ENCODE assay signal across 25 mouse cellular contexts in the genomic region with DNA sequence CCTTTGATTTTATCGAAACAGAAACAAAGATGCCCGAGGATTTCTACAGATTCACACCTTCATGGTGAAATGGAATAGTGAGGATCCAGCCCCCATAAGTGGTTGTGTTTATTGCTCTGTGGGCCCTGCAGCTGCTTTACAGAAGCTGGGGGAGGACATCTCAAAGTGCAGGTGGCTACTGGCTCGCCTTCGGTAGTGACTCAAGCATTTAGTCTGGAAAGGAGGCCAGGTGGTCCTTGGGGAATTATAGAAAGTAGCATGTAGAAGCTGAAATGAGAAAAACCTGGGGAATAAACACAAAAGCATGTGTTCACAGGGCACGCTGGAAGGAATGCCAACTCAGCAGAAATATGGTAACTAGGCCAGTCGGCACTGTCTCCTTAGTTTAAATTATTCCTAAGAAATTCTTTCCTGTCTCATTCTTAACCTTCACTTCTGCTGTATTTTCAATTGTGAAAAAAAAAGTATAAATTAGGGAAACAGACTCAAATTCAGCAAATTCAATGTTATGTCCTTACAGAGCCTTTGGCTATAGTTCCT.
A peak's percentile ranks its signal among the peaks of the same experiment; 100 is the strongest.
DNase-seq lines count a peak whose midpoint lies in the region; ATAC-seq and TF ChIP-seq lines count a peak whose summit lies in the region.
"Had no signal": no experiment of that assay in that cellular context is flagged by ENCODE, and none has a peak within 500 bp of the region (broad histone marks: within the 10 kb centered on the region; RNA-seq: fewer than 3 reads in every experiment).

No protein-coding gene starts in this region.

- DNase-seq in embryonic facial prominence, embryonic 11.5 days (ENCODE audit: low spot score): peak; percentile 41
- no peak for DNase-seq in embryonic facial prominence, embryonic 10.5 days (ENCODE audit: low spot score)
- peak; percentile 22 for DNase-seq in limb, embryonic 11.5 days (ENCODE audit: low spot score)
- DNase-seq in limb, embryonic 10.5 days (ENCODE audit: low spot score): no peak
- no peak for DNase-seq in CH12.LX (ENCODE audit: extremely low read depth)
- DNase-seq in forelimb bud, embryonic 11.5 days (ENCODE audit: low read depth, low spot score): peak; percentile 56
- no peak for DNase-seq in forebrain, embryonic 11.5 days (ENCODE audit: low spot score)
- DNase-seq: adrenal gland, postnatal 25 days; cerebellum, adult 11 months; cerebellum, adult 9-11 months; kidney, adult 9 months; kidney, postnatal 14 days; liver, embryonic 13.5 days; lung, adult 2 months; lung, postnatal 14 days had no signal

- H3K4me1 ChIP-seq in embryonic facial prominence, embryonic 11.5 days (ENCODE audit: control insufficient read depth, insufficient read depth, low read length): no peaks in the 10 kb centered on the region
- no peaks in the 10 kb centered on the region for H3K4me1 ChIP-seq in embryonic facial prominence, embryonic 10.5 days
- H3K4me1 ChIP-seq in limb, embryonic 11.5 days (ENCODE audit: control insufficient read depth, insufficient read depth, low read length): no peaks in the 10 kb centered on the region
- no peaks in the 10 kb centered on the region for H3K4me1 ChIP-seq in limb, embryonic 10.5 days
- H3K4me1 ChIP-seq in CH12.LX (ENCODE audit: control insufficient read depth in 1 of 2, insufficient read depth in 2 of 2): no peaks in the 10 kb centered on the region
- H3K4me1 ChIP-seq in forebrain, embryonic 11.5 days (replicated peaks; ENCODE audit: control insufficient read depth, insufficient read depth, low read length): no peaks in the 10 kb centered on the region
- no peaks in the 10 kb centered on the region for H3K4me1 ChIP-seq in forebrain, embryonic 15.5 days
- H3K4me1 ChIP-seq: embryonic facial prominence, embryonic 13.5 days; heart, embryonic 10.5 days; liver, embryonic 13.5 days; midbrain, embryonic 12.5 days; neural tube, embryonic 12.5 days had no signal

- TF ChIP-seq POLR2A in CH12.LX (IDR thresholded peaks at IDR 0.05; ENCODE audit: low read depth, low read length): no peak

- in situ Hi-C loops in CH12.LX (cut with MboI; ENCODE audit: low pct_ligation_motif_present, low pct_unique_long_range_greater_than_20kb, low sequenced_read_pairs): no loop called here

- TF ChIP-seq EP300 in CH12.LX (IDR thresholded peaks at IDR 0.05; ENCODE audit: low read length): no peak

- H3K4me3 ChIP-seq in embryonic facial prominence, embryonic 11.5 days (ENCODE audit: low read depth, low read length): no peak overlapping the region
- H3K4me3 ChIP-seq in embryonic facial prominence, embryonic 10.5 days: no peak overlapping the region
- H3K4me3 ChIP-seq in limb, embryonic 11.5 days (ENCODE audit: low read depth, low read length): no peak overlapping the region
- no peak overlapping the region for H3K4me3 ChIP-seq in limb, embryonic 10.5 days
- H3K4me3 ChIP-seq in CH12.LX (replicated peaks in 1 of 3; ENCODE audit: low read depth in 2 of 3, low read length in 2 of 3, poor library complexity in 1 of 3): no peak overlapping the region
- no peak overlapping the region for H3K4me3 ChIP-seq in forebrain, embryonic 11.5 days (ENCODE audit: low read depth, low read length)
- no peak overlapping the region for H3K4me3 ChIP-seq in forebrain, embryonic 15.5 days
- H3K4me3 ChIP-seq: embryonic facial prominence, embryonic 13.5 days; heart, embryonic 10.5 days; limb, embryonic 12.5 days; liver, embryonic 13.5 days; midbrain, embryonic 12.5 days; neural tube, embryonic 12.5 days had no signal

- no peak for ATAC-seq in embryonic facial prominence, embryonic 11.5 days (replicated peaks; ENCODE audit: insufficient number of reproducible peaks, low FRiP score, low TSS enrichment, low read depth)
- no peak for ATAC-seq in limb, embryonic 11.5 days (ENCODE audit: insufficient number of reproducible peaks, low FRiP score, low TSS enrichment, low read depth)
- no peak for ATAC-seq in forebrain, embryonic 11.5 days (replicated peaks; ENCODE audit: low FRiP score)
- ATAC-seq in forebrain, embryonic 15.5 days (replicated peaks): no peak
- ATAC-seq: forebrain, embryonic 14.5 days; hindbrain, embryonic 16.5 days; intestine, embryonic 16.5 days had no signal

- no peak for TF ChIP-seq RAD21 in CH12.LX (IDR thresholded peaks at IDR 0.05; ENCODE audit: low read depth, low read length)

- no peak overlapping the region for H3K9ac ChIP-seq in embryonic facial prominence, embryonic 11.5 days (replicated peaks; ENCODE audit: low read length)
- no peak overlapping the region for H3K9ac ChIP-seq in limb, embryonic 11.5 days (ENCODE audit: low read length)
- H3K9ac ChIP-seq in CH12.LX (ENCODE audit: insufficient read depth, low read depth): no peak overlapping the region
- H3K9ac ChIP-seq in forebrain, embryonic 11.5 days (ENCODE audit: low read length): no peak overlapping the region
- H3K9ac ChIP-seq in forebrain, embryonic 15.5 days (replicated peaks): no peak overlapping the region
- H3K9ac ChIP-seq: embryonic facial prominence, embryonic 13.5 days; limb, embryonic 12.5 days; liver, embryonic 13.5 days; midbrain, embryonic 12.5 days; neural tube, embryonic 12.5 days had no signal

- H3K27ac ChIP-seq in embryonic facial prominence, embryonic 11.5 days (replicated peaks; ENCODE audit: low read depth, low read length): no peak overlapping the region
- H3K27ac ChIP-seq in embryonic facial prominence, embryonic 10.5 days (replicated peaks): no peak overlapping the region
- no peak overlapping the region for H3K27ac ChIP-seq in limb, embryonic 11.5 days (replicated peaks; ENCODE audit: low read depth, low read length)
- no peak overlapping the region for H3K27ac ChIP-seq in limb, embryonic 10.5 days
- no peak overlapping the region for H3K27ac ChIP-seq in CH12.LX (ENCODE audit: insufficient read depth, low read depth)
- H3K27ac ChIP-seq in forebrain, embryonic 11.5 days (ENCODE audit: low read depth, low read length): no peak overlapping the region
- no peak overlapping the region for H3K27ac ChIP-seq in forebrain, embryonic 15.5 days (replicated peaks)
- H3K27ac ChIP-seq: embryonic facial prominence, embryonic 13.5 days; heart, embryonic 10.5 days; limb, embryonic 12.5 days; liver, embryonic 13.5 days; midbrain, embryonic 12.5 days; neural tube, embryonic 12.5 days; stomach, postnatal 0 days had no signal

- H3K4me2 ChIP-seq in embryonic facial prominence, embryonic 11.5 days (ENCODE audit: low read depth, low read length): no peak overlapping the region
- no peak overlapping the region for H3K4me2 ChIP-seq in limb, embryonic 11.5 days (ENCODE audit: low read depth, severe bottlenecking)
- no peak overlapping the region for H3K4me2 ChIP-seq in CH12.LX (ENCODE audit: insufficient read depth, low read depth, poor library complexity, severe bottlenecking)
- no peak overlapping the region for H3K4me2 ChIP-seq in forebrain, embryonic 11.5 days (ENCODE audit: low read depth, low read length, severe bottlenecking)
- H3K4me2 ChIP-seq in forebrain, embryonic 15.5 days (replicated peaks): no peak overlapping the region
- H3K4me2 ChIP-seq: embryonic facial prominence, embryonic 13.5 days; limb, embryonic 12.5 days; liver, embryonic 13.5 days; midbrain, embryonic 12.5 days; neural tube, embryonic 12.5 days had no signal

- no peaks in the 10 kb centered on the region for H3K36me3 ChIP-seq in embryonic facial prominence, embryonic 11.5 days (replicated peaks; ENCODE audit: control insufficient read depth, insufficient read depth, low read depth, low read length)
- no peaks in the 10 kb centered on the region for H3K36me3 ChIP-seq in embryonic facial prominence, embryonic 10.5 days (replicated peaks)
- H3K36me3 ChIP-seq in limb, embryonic 11.5 days (ENCODE audit: control insufficient read depth, insufficient read depth, low read length): no peaks in the 10 kb centered on the region
- H3K36me3 ChIP-seq in limb, embryonic 10.5 days: no peaks in the 10 kb centered on the region
- H3K36me3 ChIP-seq in CH12.LX (replicated peaks in 1 of 2; ENCODE audit: control insufficient read depth in 1 of 2, insufficient read depth in 1 of 2, low read length in 1 of 2): no peaks in the 10 kb centered on the region
- H3K36me3 ChIP-seq in forebrain, embryonic 11.5 days (ENCODE audit: control insufficient read depth, insufficient read depth, low read length): no peaks in the 10 kb centered on the region
- H3K36me3 ChIP-seq in forebrain, embryonic 15.5 days: no peaks in the 10 kb centered on the region
- H3K36me3 ChIP-seq: embryonic facial prominence, embryonic 13.5 days; heart, embryonic 10.5 days; limb, embryonic 12.5 days; liver, embryonic 13.5 days; midbrain, embryonic 12.5 days; neural tube, embryonic 12.5 days had no signal

- no peaks in the 10 kb centered on the region for H3K27me3 ChIP-seq in embryonic facial prominence, embryonic 11.5 days (ENCODE audit: control insufficient read depth, insufficient read depth, low read length)
- H3K27me3 ChIP-seq in embryonic facial prominence, embryonic 10.5 days (replicated peaks; ENCODE audit: low read depth, poor library complexity, severe bottlenecking): no peaks in the 10 kb centered on the region
- no peaks in the 10 kb centered on the region for H3K27me3 ChIP-seq in limb, embryonic 11.5 days (ENCODE audit: control insufficient read depth, insufficient read depth, low read length)
- no peaks in the 10 kb centered on the region for H3K27me3 ChIP-seq in limb, embryonic 10.5 days (ENCODE audit: low read depth, poor library complexity, severe bottlenecking)
- H3K27me3 ChIP-seq in CH12.LX (replicated peaks): no peaks in the 10 kb centered on the region
- no peaks in the 10 kb centered on the region for H3K27me3 ChIP-seq in forebrain, embryonic 11.5 days (ENCODE audit: control insufficient read depth, insufficient read depth, low read length)
- H3K27me3 ChIP-seq in forebrain, embryonic 15.5 days: no peaks in the 10 kb centered on the region
- H3K27me3 ChIP-seq: embryonic facial prominence, embryonic 13.5 days; limb, embryonic 12.5 days; liver, embryonic 13.5 days; midbrain, embryonic 12.5 days; neural tube, embryonic 12.5 days had no signal

- 56% methylated on average over 6 of the region's 6 CpGs for WGBS in embryonic facial prominence, embryonic 11.5 days
- WGBS in embryonic facial prominence, embryonic 10.5 days: 72% methylated on average over 6 of the region's 6 CpGs
- WGBS in limb, embryonic 11.5 days: 59% methylated on average over 6 of the region's 6 CpGs
- WGBS in limb, embryonic 10.5 days: 84% methylated on average over 6 of the region's 6 CpGs
- 90% methylated on average over 6 of the region's 6 CpGs for WGBS in forebrain, embryonic 11.5 days
- 78% methylated on average over 6 of the region's 6 CpGs for WGBS in forebrain, embryonic 15.5 days

- dilution Hi-C loops in CH12.LX (cut with MboI; ENCODE audit: extremely low pct_ligation_motif_present, extremely low pct_unique_long_range_greater_than_20kb, low sequenced_read_pairs): no loop called here

- no peaks in the 10 kb centered on the region for H3K79me2 ChIP-seq in CH12.LX (replicated peaks; ENCODE audit: control insufficient read depth, extremely low read depth, insufficient read depth, poor library complexity, severe bottlenecking)

- TF ChIP-seq CTCF in CH12.LX (conservative IDR thresholded peaks at IDR 0.05 in 1 of 2, IDR thresholded peaks at IDR 0.05 in 1 of 2; ENCODE audit: low read depth in 2 of 2, low read length in 2 of 2): no peak

- H3K9me3 ChIP-seq in embryonic facial prominence, embryonic 11.5 days (replicated peaks; ENCODE audit: control insufficient read depth, low read length): no peaks in the 10 kb centered on the region
- no peaks in the 10 kb centered on the region for H3K9me3 ChIP-seq in embryonic facial prominence, embryonic 10.5 days
- no peaks in the 10 kb centered on the region for H3K9me3 ChIP-seq in limb, embryonic 11.5 days (ENCODE audit: control insufficient read depth, low read length)
- no peaks in the 10 kb centered on the region for H3K9me3 ChIP-seq in limb, embryonic 10.5 days (replicated peaks)
- peaks cover 9% of the 10 kb centered on the region for H3K9me3 ChIP-seq in CH12.LX (replicated peaks; ENCODE audit: low read length)
- H3K9me3 ChIP-seq in forebrain, embryonic 11.5 days (ENCODE audit: control insufficient read depth, low read length): no peaks in the 10 kb centered on the region
- no peaks in the 10 kb centered on the region for H3K9me3 ChIP-seq in forebrain, embryonic 15.5 days
- H3K9me3 ChIP-seq: embryonic facial prominence, embryonic 13.5 days; heart, embryonic 10.5 days; limb, embryonic 12.5 days; liver, embryonic 13.5 days; midbrain, embryonic 12.5 days; neural tube, embryonic 12.5 days had no signal

Comparison
In these comparisons a context has a peak if more than half of its experiments do, and no peak if none do; other contexts are left out.
1. DNase-seq: peak in embryonic facial prominence, embryonic 11.5 days (single experiment), limb, embryonic 11.5 days (single experiment) and forelimb bud, embryonic 11.5 days (single experiment); none in embryonic facial prominence, embryonic 10.5 days (single experiment), limb, embryonic 10.5 days (single experiment), CH12.LX (single experiment) and forebrain, embryonic 11.5 days (single experiment).